Mouse (Mus musculus): ENCODE measurements around the gene Gm14412.
"Not testable (repeated sequence)": the region's sequence is repeated elsewhere in the genome, so short reads cannot be mapped to it uniquely, and the experiment has no call there.

The Gm14412 gene

GRCm38 (mm10) chr2:177324257-177324733 is at the start of gene Gm14412:
Gm14412 (minus strand) TSS chr2:177324307.
- DNase-seq, result not testable (repeated sequence)

GRCm38 (mm10) chr2:177329661-177330292 is 5.7 kb upstream of the Gm14412 start:
- not testable (repeated sequence) for DNase-seq

- DNase-seq, result not testable (repeated sequence)
These were observed 2.7 kb downstream of the Gm14412 start for GRCm38 (mm10) chr2:177321361-177321760.

- DNase-seq, result not testable (repeated sequence)
These were observed 3.3 kb downstream of the Gm14412 start for GRCm38 (mm10) chr2:177320786-177321320.

- DNase-seq, result no peak
These were observed 5.1 kb downstream of the Gm14412 start for GRCm38 (mm10) chr2:177318996-177319395.

GRCm38 (mm10) chr2:177309627-177310026 is 14.5 kb downstream of the Gm14412 start:
- DNase-seq, result not testable (repeated sequence)

GRCm38 (mm10) chr2:177304980-177305379 is 19.1 kb downstream of the Gm14412 start:
- DNase-seq, result not testable (repeated sequence)

GRCm38 (mm10) chr2:177283701-177284100 is 40.4 kb downstream of the Gm14412 start:
- not testable (repeated sequence) for DNase-seq

- DNase-seq, result not testable (repeated sequence)
These were observed 46.4 kb downstream of the Gm14412 start for GRCm38 (mm10) chr2:177277754-177278153.

GRCm38 (mm10) chr2:177272237-177272636 is 51.9 kb downstream of the Gm14412 start:
- DNase-seq, result not testable (repeated sequence)

- DNase-seq, result not testable (repeated sequence)
These were observed 57.2 kb downstream of the Gm14412 start, which contains the start of gene Gm14409 for GRCm38 (mm10) chr2:177266936-177267335. Gm14409 (minus strand) TSS chr2:177267036.
